In genomic region chr5:43781423-43781976, GRCm38 (mm10) we compare ENCODE assay signal across 8 mouse cellular contexts. TPM values are rescaled to one million over a fixed set of nuclear protein-coding genes. Genes with fewer than 3 reads are reported as not detected.
DNase-seq lines count a peak whose midpoint lies in the region; ATAC-seq lines count a peak whose summit lies in the region.

No protein-coding gene starts in this region.

- H3K27ac ChIP-seq in forebrain, embryonic 13.5 days: peak overlapping the region; percentile 93

- peak overlapping the region; percentile 81 for H3K4me3 ChIP-seq in forebrain, embryonic 13.5 days

- DNase-seq in cerebellum, adult 9-10 months: peak; percentile 55
- no peak for DNase-seq in cerebellum, postnatal 4 days (ENCODE audit: low spot score in 2 of 2)
- peak; percentile 13 to 45 for DNase-seq in urinary bladder, adult 18-20 months (ENCODE audit: low spot score in 2 of 2)
- DNase-seq in urinary bladder, postnatal 10 days (ENCODE audit: low spot score): no peak
- DNase-seq in induced T-regulatory cell, adult 2 months (ENCODE audit: low read depth): peak; percentile 53
- DNase-seq in lung, postnatal 36 days: peak; percentile 32
- DNase-seq in splenic B cell, adult 2 months (ENCODE audit: low read depth, low spot score): peak; percentile 26

- no peak; the same call in 1 of the 2 replicates for ATAC-seq in forebrain, embryonic 13.5 days

- 0% methylated on average over 49 of the region's 61 CpGs for WGBS in forebrain, embryonic 13.5 days

- H3K4me1 ChIP-seq in forebrain, embryonic 13.5 days: peaks cover 28% of the 10 kb centered on the region

- H3K9me3 ChIP-seq in forebrain, embryonic 13.5 days (replicated peaks): no peaks in the 10 kb centered on the region

- H3K27me3 ChIP-seq in forebrain, embryonic 13.5 days: no peaks in the 10 kb centered on the region
- no peaks in the 10 kb centered on the region for H3K27me3 ChIP-seq in splenic B cell, adult 2 months (ENCODE audit: control insufficient read depth, insufficient read depth, low read length, poor library complexity, severe bottlenecking)

- peak overlapping the region; percentile 65 for H3K4me2 ChIP-seq in forebrain, embryonic 13.5 days

- peak overlapping the region; percentile 88 for H3K9ac ChIP-seq in forebrain, embryonic 13.5 days

- no peaks in the 10 kb centered on the region for H3K36me3 ChIP-seq in forebrain, embryonic 13.5 days (ENCODE audit: poor library complexity, severe bottlenecking)
- H3K36me3 ChIP-seq in splenic B cell, adult 2 months (ENCODE audit: control insufficient read depth, insufficient read depth, low read length, poor library complexity, severe bottlenecking): no peaks in the 10 kb centered on the region

RNA-seq across cellular contexts. Expression of gene Bst1, which starts 37.2 kb away (rescaled TPM):
- not detected in 2 replicates for polyA plus RNA-seq in forebrain, embryonic 13.5 days (2015; fragmentation: Nextera tagmentation; extraction: Ambion mirVana)

RNA-seq across cellular contexts. Expression of gene Fbxl5, which starts 39.9 kb away (rescaled TPM):
- 64.5 and 69.8 TPM in 2 replicates for polyA plus RNA-seq in forebrain, embryonic 13.5 days (2015; fragmentation: Nextera tagmentation; extraction: Ambion mirVana)

Comparison
In these comparisons a context has a peak if more than half of its experiments do, and no peak if none do; other contexts are left out.
1. DNase-seq: peak in cerebellum, adult 9-10 months (single experiment), urinary bladder, adult 18-20 months (2 of 2), induced T-regulatory cell, adult 2 months (single experiment), lung, postnatal 36 days (single experiment) and splenic B cell, adult 2 months (single experiment); none in cerebellum, postnatal 4 days (0 of 2) and urinary bladder, postnatal 10 days (single experiment).